Mouse (Mus musculus) liver, embryonic 11.5 days (tissue): ENCODE data around the gene 1810043G02Rik. TPM values are rescaled to one million over a fixed set of nuclear protein-coding genes. Genes with fewer than 3 reads are reported as not detected.
A peak's percentile ranks its signal among the peaks of the same experiment; 100 is the strongest.
"Not testable (repeated sequence)": the region's sequence is repeated elsewhere in the genome, so short reads cannot be mapped to it uniquely, and the experiment has no call there.

Experiments
- ATAC-seq: fragments of 200-750 bp; cut with Nextera tagmentation; replicated peaks from 2 replicates; pipeline ENCODE4 v1.8.0; 2017; ENCODE audit warnings: moderate number of reproducible peaks, mild to moderate bottlenecking, moderate TSS enrichment, moderate library complexity; ENCODE audit not compliant: low FRiP score
- DNase-seq: peaks from one replicate; pipeline ENCODE4 v3.0.0-alpha.2; 2017; ENCODE audit warnings: low spot score
- H3K27ac ChIP-seq: fragments of 300-500 bp; sonication (generic); 2 replicates; pipeline ENCODE4 v1.5.1; 2014; ENCODE audit warnings: mild to moderate bottlenecking, low read depth, low read length, control low read depth
- H3K27me3 ChIP-seq: fragments of 300-500 bp; sonication (generic); replicated peaks from 2 replicates; pipeline ENCODE4 v1.6.1; 2014; ENCODE audit warnings: low read length, mixed read lengths; ENCODE audit not compliant: control insufficient read depth, insufficient read depth
- H3K36me3 ChIP-seq: fragments of 300-500 bp; sonication (generic); 2 replicates; pipeline ENCODE4 v1.6.1; 2014; ENCODE audit warnings: mild to moderate bottlenecking, low read length, moderate library complexity, mixed read lengths; ENCODE audit not compliant: control insufficient read depth, insufficient read depth
- H3K4me1 ChIP-seq: fragments of 300-500 bp; sonication (generic); replicated peaks from 2 replicates; pipeline ENCODE4 v1.6.1; 2014; ENCODE audit warnings: low read length, mixed read lengths; ENCODE audit not compliant: control insufficient read depth, insufficient read depth
- H3K4me2 ChIP-seq: fragments of 300-500 bp; sonication (generic); 2 replicates; pipeline ENCODE4 v1.6.1; 2014; ENCODE audit warnings: mild to moderate bottlenecking, control low read depth, moderate library complexity
- H3K4me3 ChIP-seq: fragments of 300-500 bp; sonication (generic); 2 replicates; pipeline ENCODE4 v1.5.1; 2014; ENCODE audit warnings: low read depth, low read length, control low read depth
- H3K9ac ChIP-seq: fragments of 300-500 bp; sonication (generic); 2 replicates; pipeline ENCODE4 v1.6.1; 2014; ENCODE audit warnings: low read depth, low read length, control low read depth
- H3K9me3 ChIP-seq: fragments of 300-500 bp; sonication (generic); 2 replicates; pipeline ENCODE4 v1.6.1; 2016; ENCODE audit warnings: low read length, inconsistent platforms, mixed read lengths; ENCODE audit not compliant: control insufficient read depth
- WGBS: fragments of 180-500 bp; shearing (Covaris S2); extraction: QIAGEN DNeasy Blood & Tissue Kit; methylation state at CpG from one replicate; pipeline ENCODE4 v1.1.7; 2014; 5-methylcytosine and 5-hydroxymethylcytosine counted together
- polyA plus RNA-seq: library from polyadenylated mRNA; unstranded; fragments of >200 nt; fragmentation: Nextera tagmentation; extraction: Ambion mirVana; gene quantifications from 2 replicates; pipeline ENCODE4 v1.2.1, GENCODE M21; 2014

1810043G02Rik gene
- polyA plus RNA-seq, 1 experiment from 2014 or later = 12.8 TPM

GRCm38 (mm10) chr10:78019291-78019690 lies 41.0 kb downstream of the 1810043G02Rik start:
- Histone ChIP-seq H3K4me3 (no peak overlapping the region), H3K4me1 (peaks cover 2% of the 10 kb centered on the region; the same call in 1 of the 2 replicates), H3K36me3 (no peaks in the 10 kb centered on the region), H3K27me3 (0 out of 2 replicates have a peak, but pooled peaks cover 5% of the 10 kb centered on the region), H3K27ac (no peak overlapping the region), H3K9me3 (no peaks in the 10 kb centered on the region; the same call in 1 of the 2 replicates), H3K9ac (no peak overlapping the region), H3K4me2 (peak overlapping the region; percentile 64; the same call in 1 of the 2 replicates)
- DNase-seq (no peak), ATAC-seq (no peak)
- 84% methylated on average over 4 of the region's 4 CpGs for WGBS

GRCm38 (mm10) chr10:78019984-78020383 lies 41.7 kb downstream of the 1810043G02Rik start:
- not testable (repeated sequence) for H3K27me3 ChIP-seq, H3K4me1 ChIP-seq, ATAC-seq, H3K4me2 ChIP-seq, DNase-seq, H3K4me3 ChIP-seq, H3K9me3 ChIP-seq, H3K9ac ChIP-seq, H3K36me3 ChIP-seq, H3K27ac ChIP-seq
- WGBS = 92% methylated on average over 7 of the region's 11 CpGs

GRCm38 (mm10) chr10:78025453-78025852 lies 47.1 kb downstream of the 1810043G02Rik start:
- not testable (repeated sequence) for DNase-seq, ATAC-seq, H3K27ac ChIP-seq, H3K9me3 ChIP-seq, H3K9ac ChIP-seq, H3K4me2 ChIP-seq, H3K36me3 ChIP-seq, H3K27me3 ChIP-seq, H3K4me3 ChIP-seq, H3K4me1 ChIP-seq
- WGBS = 73% methylated on average over 6 of the region's 8 CpGs

GRCm38 (mm10) chr10:78028129-78028528 lies 49.8 kb downstream of the 1810043G02Rik start:
- H3K27ac ChIP-seq = no peak overlapping the region
- no peaks in the 10 kb centered on the region for H3K9me3 ChIP-seq
- H3K9ac ChIP-seq = no peak overlapping the region
- WGBS = 3% methylated on average over 5 of the region's 5 CpGs
- no peaks in the 10 kb centered on the region for H3K36me3 ChIP-seq
- H3K4me2 ChIP-seq = no peak overlapping the region
- DNase-seq (no peak), ATAC-seq (no peak)
- no peak overlapping the region for H3K4me3 ChIP-seq
- H3K4me1 ChIP-seq = no peaks in the 10 kb centered on the region
- no peaks in the 10 kb centered on the region for H3K27me3 ChIP-seq

- Histone ChIP-seq H3K9me3 (no peaks in the 10 kb centered on the region), H3K27me3 (no peaks in the 10 kb centered on the region), H3K4me2 (no peak overlapping the region), H3K4me1 (no peaks in the 10 kb centered on the region), H3K4me3 (no peak overlapping the region), H3K36me3 (no peaks in the 10 kb centered on the region), H3K9ac (no peak overlapping the region), H3K27ac (no peak overlapping the region)
- ATAC-seq (no peak), DNase-seq (no peak)
- WGBS = 90% methylated on average over 1 of the region's 1 CpGs
These were observed 50.8 kb downstream of the 1810043G02Rik start for GRCm38 (mm10) chr10:78029080-78029479.

GRCm38 (mm10) chr10:78031987-78032386 lies 53.7 kb downstream of the 1810043G02Rik start:
- Histone ChIP-seq H3K4me3 (no peak overlapping the region), H3K27me3 (peaks cover 6% of the 10 kb centered on the region), H3K4me1 (no peaks in the 10 kb centered on the region), H3K4me2 (no peak overlapping the region), H3K27ac (no peak overlapping the region), H3K9me3 (no peaks in the 10 kb centered on the region), H3K9ac (no peak overlapping the region), H3K36me3 (no peaks in the 10 kb centered on the region)
- no peak for ATAC-seq
- 67% methylated on average over 2 of the region's 2 CpGs for WGBS
- DNase-seq = no peak

Other genes starting within 250 kb of the 1810043G02Rik start
- gene Gm18596, start 235.9 kb upstream of the 1810043G02Rik start, polyA plus RNA-seq = not detected in 2 replicates
- gene Gm9736, start 227.2 kb upstream of the 1810043G02Rik start, polyA plus RNA-seq = not detected in 2 replicates
- not detected in 2 replicates for gene Gm3233, start 218.8 kb upstream of the 1810043G02Rik start, polyA plus RNA-seq
- not detected in 2 replicates for gene Gm3238, start 207.2 kb upstream of the 1810043G02Rik start, polyA plus RNA-seq
- not detected in 2 replicates for gene Gm7138, start 201.6 kb upstream of the 1810043G02Rik start, polyA plus RNA-seq
- gene Gm3250, start 196.0 kb upstream of the 1810043G02Rik start, polyA plus RNA-seq = not detected in 2 replicates
- not detected in 2 replicates for gene Gm7137, start 190.3 kb upstream of the 1810043G02Rik start, polyA plus RNA-seq
- not detected in 2 replicates for gene Gm9639, start 183.4 kb upstream of the 1810043G02Rik start, polyA plus RNA-seq
- not detected in 2 replicates for gene Gm19668, start 179.4 kb upstream of the 1810043G02Rik start, polyA plus RNA-seq
- not detected in 2 replicates for gene Gm9507, start 166.7 kb upstream of the 1810043G02Rik start, polyA plus RNA-seq
- not detected in 2 replicates for gene Gm2696, start 163.8 kb upstream of the 1810043G02Rik start, polyA plus RNA-seq
- gene Krtap10-4, start 151.4 kb upstream of the 1810043G02Rik start, polyA plus RNA-seq = not detected in 2 replicates
- gene Krtap10-10, start 142.6 kb upstream of the 1810043G02Rik start, polyA plus RNA-seq = not detected in 2 replicates
- gene Gm36176, start 131.7 kb upstream of the 1810043G02Rik start, polyA plus RNA-seq = not detected in 2 replicates
- gene Gm10318, start 125.7 kb upstream of the 1810043G02Rik start, polyA plus RNA-seq = not detected in 2 replicates
- gene Gm3285, start 116.5 kb upstream of the 1810043G02Rik start, polyA plus RNA-seq = not detected in 2 replicates
- 8.2 and 10.0 TPM in 2 replicates for gene Lrrc3, start 76.0 kb upstream of the 1810043G02Rik start, polyA plus RNA-seq
- gene Trpm2, start 8.0 kb upstream of the 1810043G02Rik start, polyA plus RNA-seq = 1.2 TPM in 2 replicates
- 245 and 255 TPM in 2 replicates for gene Pfkl, start 31.6 kb downstream of the 1810043G02Rik start, polyA plus RNA-seq
- not detected in 2 replicates for gene Dnmt3l, start 63.4 kb downstream of the 1810043G02Rik start, polyA plus RNA-seq
- 0.16 and 0.51 TPM in 2 replicates for gene Aire, start 65.1 kb downstream of the 1810043G02Rik start, polyA plus RNA-seq
- gene Icosl, start 90.8 kb downstream of the 1810043G02Rik start, polyA plus RNA-seq = 3.5 and 4.2 TPM in 2 replicates
- 22.9 and 24.3 TPM in 2 replicates for gene D10Jhu81e, start 191.3 kb downstream of the 1810043G02Rik start, polyA plus RNA-seq
- 30.8 and 35.0 TPM in 2 replicates for gene Pwp2, start 206.6 kb downstream of the 1810043G02Rik start, polyA plus RNA-seq